Mouse (Mus musculus): ENCODE measurements around the gene AA467197. TPM values are rescaled to one million over a fixed set of nuclear protein-coding genes. Genes with fewer than 3 reads are reported as not detected.

AA467197 gene
- polyA plus RNA-seq, 2 experiments = 0.16 to 0.30 TPM

DNA sequence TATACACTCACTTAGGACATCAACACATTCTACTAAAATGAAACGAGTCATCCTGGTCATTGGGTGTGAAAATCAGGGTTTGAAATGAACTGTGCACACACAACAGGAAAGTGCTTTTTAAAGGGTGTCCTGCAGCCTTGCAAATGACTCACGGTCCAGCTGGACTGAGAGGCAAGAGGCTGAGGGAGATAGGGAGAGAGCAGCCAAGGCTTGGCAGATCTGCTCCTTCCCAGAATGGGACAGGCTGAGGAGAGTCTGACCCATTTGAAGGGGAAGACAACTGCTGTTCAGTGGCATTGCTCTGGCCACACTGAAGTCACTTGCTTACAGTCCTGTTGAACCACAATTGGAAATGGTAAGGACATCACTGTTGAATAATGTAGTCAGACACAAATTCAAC, 37.0 kb upstream of the AA467197 start:
- Histone ChIP-seq H3K4me3 (ENCODE audit: insufficient read depth in 1 of 2, low read depth in 2 of 2, low read length in 2 of 2) (no peak overlapping the region), H3K9ac (replicated peaks) (no peak overlapping the region), H3K36me3 (replicated peaks; ENCODE audit: control insufficient read depth, insufficient read depth, low read depth) (no peaks in the 10 kb centered on the region), H3K4me2 (ENCODE audit: low read depth) (no peak overlapping the region), H3K9me3 (ENCODE audit: control insufficient read depth, low read length) (no peaks in the 10 kb centered on the region), H3K27me3 (ENCODE audit: control insufficient read depth, insufficient read depth, low read length) (no peaks in the 10 kb centered on the region), H3K4me1 (replicated peaks; ENCODE audit: control insufficient read depth in 2 of 2, insufficient read depth in 2 of 2, low read length in 1 of 2) (no peaks in the 10 kb centered on the region), H3K27ac (no peak overlapping the region)
- TF ChIP-seq EP300 (IDR thresholded peaks at IDR 0.05; ENCODE audit: low read depth) (no peak), CTCF (IDR thresholded peaks at IDR 0.05; ENCODE audit: low read depth) (no peak)
- DNase-seq (ENCODE audit: low read depth in 3 of 3, low spot score in 3 of 3) (no peak), ATAC-seq (ENCODE audit: insufficient read depth) (no peak)
- WGBS (ENCODE audit: insufficient replicate concordance) = 62% methylated on average over 2 of the region's 2 CpGs

DNA sequence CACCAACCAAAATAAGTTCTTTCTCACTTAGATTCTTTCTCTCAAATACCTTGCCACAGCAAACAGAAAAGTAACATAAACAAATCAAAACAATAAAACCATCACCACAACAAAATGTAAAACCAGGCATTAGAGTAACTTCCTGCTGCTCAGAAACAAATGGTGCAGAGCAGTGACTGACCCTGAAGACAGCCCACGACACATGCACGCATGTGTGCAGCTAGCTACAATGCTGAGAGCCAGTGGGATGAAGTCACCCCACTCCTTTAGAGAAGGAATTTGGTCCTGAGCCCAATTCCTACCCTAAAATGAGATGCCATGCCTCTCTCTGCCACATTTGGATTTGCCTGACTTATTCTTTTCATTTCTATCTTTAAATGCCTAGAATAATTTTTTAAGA, 35.4 kb upstream of the AA467197 start:
- TF ChIP-seq CTCF (IDR thresholded peaks at IDR 0.05; ENCODE audit: low read depth) (no peak), EP300 (IDR thresholded peaks at IDR 0.05; ENCODE audit: low read depth) (no peak)
- WGBS (ENCODE audit: insufficient replicate concordance) = 51% methylated on average over 2 of the region's 2 CpGs
- H3K36me3 ChIP-seq (replicated peaks; ENCODE audit: control insufficient read depth, insufficient read depth, low read depth) = no peaks in the 10 kb centered on the region
- no peak overlapping the region for H3K9ac ChIP-seq (replicated peaks)
- no peak for ATAC-seq (ENCODE audit: insufficient read depth)
- no peak for DNase-seq (ENCODE audit: low read depth in 3 of 3, low spot score in 3 of 3)
- H3K4me3 ChIP-seq (ENCODE audit: insufficient read depth in 1 of 2, low read depth in 2 of 2, low read length in 2 of 2) = no peak overlapping the region
- H3K9me3 ChIP-seq (ENCODE audit: control insufficient read depth, low read length) = no peaks in the 10 kb centered on the region
- no peaks in the 10 kb centered on the region for H3K27me3 ChIP-seq (ENCODE audit: control insufficient read depth, insufficient read depth, low read length)
- H3K27ac ChIP-seq = no peak overlapping the region
- H3K4me1 ChIP-seq (replicated peaks; ENCODE audit: control insufficient read depth in 2 of 2, insufficient read depth in 2 of 2, low read length in 1 of 2) = no peaks in the 10 kb centered on the region
- no peak overlapping the region for H3K4me2 ChIP-seq (ENCODE audit: low read depth)

DNA sequence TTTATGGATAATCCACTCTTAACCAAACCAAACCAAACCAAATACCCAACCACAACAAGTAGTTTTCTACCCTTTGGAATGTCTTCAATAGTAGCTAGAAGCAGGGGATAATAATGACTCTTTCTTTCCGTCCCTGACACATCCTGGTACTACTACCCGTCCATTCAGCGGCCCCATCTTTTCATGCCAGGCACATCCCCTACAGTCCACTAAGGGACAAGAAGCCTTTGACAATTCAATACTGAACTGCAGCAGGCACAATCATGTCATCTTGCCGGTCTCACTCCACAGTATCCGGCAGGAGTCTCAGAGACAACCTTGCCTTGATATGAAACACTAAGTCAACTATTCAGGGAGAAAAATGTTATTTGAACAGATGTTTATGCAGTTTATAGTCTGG, 31.0 kb upstream of the AA467197 start:
- no peak overlapping the region for H3K27ac ChIP-seq
- peaks cover 2% of the 10 kb centered on the region; the same call in 1 of the 2 replicates for H3K27me3 ChIP-seq (ENCODE audit: control insufficient read depth, insufficient read depth, low read length)
- no peak for DNase-seq (ENCODE audit: low read depth in 3 of 3, low spot score in 3 of 3)
- TF ChIP-seq EP300 (IDR thresholded peaks at IDR 0.05; ENCODE audit: low read depth) = no peak
- no peak for TF ChIP-seq CTCF (IDR thresholded peaks at IDR 0.05; ENCODE audit: low read depth)
- no peaks in the 10 kb centered on the region for H3K9me3 ChIP-seq (ENCODE audit: control insufficient read depth, low read length)
- no peak for ATAC-seq (ENCODE audit: insufficient read depth)
- no peaks in the 10 kb centered on the region for H3K4me1 ChIP-seq (replicated peaks; ENCODE audit: control insufficient read depth in 2 of 2, insufficient read depth in 2 of 2, low read length in 1 of 2)
- H3K9ac ChIP-seq (replicated peaks) = no peak overlapping the region
- no peak overlapping the region for H3K4me3 ChIP-seq (ENCODE audit: insufficient read depth in 1 of 2, low read depth in 2 of 2, low read length in 2 of 2)
- no peaks in the 10 kb centered on the region for H3K36me3 ChIP-seq (replicated peaks; ENCODE audit: control insufficient read depth, insufficient read depth, low read depth)
- H3K4me2 ChIP-seq (ENCODE audit: low read depth) = no peak overlapping the region
- WGBS (ENCODE audit: insufficient replicate concordance) = 77% methylated on average over 5 of the region's 5 CpGs

DNA sequence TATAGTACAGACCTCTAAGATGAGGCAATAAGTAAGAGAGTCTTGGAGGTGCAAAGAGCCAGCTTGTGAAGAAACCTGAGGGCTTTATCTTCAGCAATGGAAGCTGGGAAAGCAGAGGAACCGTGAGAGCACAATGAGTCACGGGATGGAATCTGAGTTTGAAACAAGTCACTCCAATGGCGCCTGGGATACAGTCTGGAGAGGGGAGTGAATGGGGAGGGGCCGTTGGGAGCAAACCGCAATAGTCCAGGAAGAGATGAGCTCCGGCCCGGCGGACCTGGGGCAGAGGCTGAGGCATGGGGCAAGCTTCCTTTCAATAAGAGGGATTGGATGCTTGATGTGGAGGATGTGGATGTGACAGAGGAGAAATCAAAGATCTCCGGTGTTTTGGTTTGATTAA, 28.0 kb upstream of the AA467197 start:
- Histone ChIP-seq H3K27ac (no peak overlapping the region), H3K36me3 (replicated peaks; ENCODE audit: control insufficient read depth, insufficient read depth, low read depth) (no peaks in the 10 kb centered on the region), H3K27me3 (ENCODE audit: control insufficient read depth, insufficient read depth, low read length) (peaks cover 5% of the 10 kb centered on the region; the same call in 1 of the 2 replicates), H3K9ac (replicated peaks) (no peak overlapping the region), H3K9me3 (ENCODE audit: control insufficient read depth, low read length) (no peaks in the 10 kb centered on the region), H3K4me3 (ENCODE audit: insufficient read depth in 1 of 2, low read depth in 2 of 2, low read length in 2 of 2) (no peak overlapping the region), H3K4me2 (ENCODE audit: low read depth) (no peak overlapping the region), H3K4me1 (replicated peaks; ENCODE audit: control insufficient read depth in 2 of 2, insufficient read depth in 2 of 2, low read length in 1 of 2) (no peaks in the 10 kb centered on the region; a peak in 1 of 4 replicates)
- WGBS (ENCODE audit: insufficient replicate concordance) = 64% methylated on average over 9 of the region's 9 CpGs
- TF ChIP-seq CTCF (IDR thresholded peaks at IDR 0.05; ENCODE audit: low read depth) = no peak
- no peak for TF ChIP-seq EP300 (IDR thresholded peaks at IDR 0.05; ENCODE audit: low read depth)
- DNase-seq (ENCODE audit: low read depth in 3 of 3, low spot score in 3 of 3) = no peak
- no peak for ATAC-seq (ENCODE audit: insufficient read depth)

DNA sequence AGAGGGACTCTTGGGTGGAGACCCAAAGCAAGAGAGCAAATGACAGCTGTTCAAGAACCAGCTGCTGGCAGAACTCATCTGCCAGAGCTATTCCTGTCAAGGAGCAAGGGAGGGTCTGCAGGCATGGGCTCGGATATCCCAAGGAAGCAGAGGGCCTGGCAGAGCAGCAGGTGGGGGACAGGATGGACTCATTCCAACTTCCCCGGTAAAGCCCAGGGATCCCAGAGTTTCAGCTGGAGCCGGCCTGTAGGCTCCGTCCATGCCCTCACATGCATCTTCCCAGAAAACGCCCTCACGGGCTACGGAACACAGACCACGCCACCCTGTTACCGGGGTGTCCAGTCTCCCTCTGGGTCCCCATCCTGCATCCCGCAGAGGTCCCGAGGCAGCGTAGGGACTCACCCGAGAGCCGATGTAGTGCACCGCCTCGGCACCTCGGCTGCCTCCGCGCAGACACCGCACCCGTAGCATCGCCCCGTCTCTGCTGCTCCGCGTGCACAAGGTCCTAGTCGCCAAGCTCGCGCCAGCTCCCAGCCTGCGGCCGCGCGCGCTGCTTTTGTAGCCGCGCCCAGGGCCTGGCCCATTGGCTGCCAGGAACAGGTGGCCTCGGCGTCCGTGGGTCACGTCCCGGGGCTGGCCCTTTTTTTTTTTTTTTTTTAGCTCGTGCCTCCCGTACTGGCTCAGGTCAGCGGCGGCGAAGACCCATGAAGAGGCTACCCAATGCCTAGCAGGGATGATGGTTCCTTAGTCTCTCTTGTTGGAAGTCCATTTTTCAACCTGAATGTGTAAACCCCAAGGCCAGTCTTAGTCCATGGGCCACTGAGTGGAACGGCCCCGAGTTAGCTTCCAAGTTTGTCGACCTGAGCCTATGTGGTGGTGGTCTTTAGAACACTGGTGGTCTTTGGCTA, 25.8 kb upstream of the AA467197 start, which contains the start of gene Gatm:
TSS of gene Gatm (minus strand) at position 558 of the 908 bp plus-strand sequence.
- Histone ChIP-seq H3K4me3 (ENCODE audit: insufficient read depth in 1 of 2, low read depth in 2 of 2, low read length in 2 of 2) (peak within 1 kb of the TSS; percentile 50 to 53), H3K9me3 (ENCODE audit: control insufficient read depth, low read length) (no peaks in the 10 kb centered on the region), H3K4me2 (ENCODE audit: low read depth) (peak within 1 kb of the TSS; percentile 65), H3K36me3 (replicated peaks; ENCODE audit: control insufficient read depth, insufficient read depth, low read depth) (no peaks in the 10 kb centered on the region), H3K27me3 (ENCODE audit: control insufficient read depth, insufficient read depth, low read length) (peaks cover 5% of the 10 kb centered on the region; the same call in 1 of the 2 replicates), H3K4me1 (replicated peaks; ENCODE audit: control insufficient read depth in 2 of 2, insufficient read depth in 2 of 2, low read length in 1 of 2) (no peaks in the 10 kb centered on the region; a peak in 1 of 4 replicates), H3K27ac (no peak within 1 kb of the TSS), H3K9ac (replicated peaks) (peak within 1 kb of the TSS; percentile 40)
- WGBS (ENCODE audit: insufficient replicate concordance) = 4% methylated on average over 48 of the region's 48 CpGs
- TF ChIP-seq EP300 (IDR thresholded peaks at IDR 0.05; ENCODE audit: low read depth) (no peak), CTCF (IDR thresholded peaks at IDR 0.05; ENCODE audit: low read depth) (no peak)
- DNase-seq (ENCODE audit: low read depth in 3 of 3, low spot score in 3 of 3) (peak in 2 of 3 experiments; percentile 17 to 32), ATAC-seq (ENCODE audit: insufficient read depth) (peak; percentile 91)
